Mouse (Mus musculus): ENCODE results near the gene Prodh2. TPM values are rescaled to one million over a fixed set of nuclear protein-coding genes. Genes with fewer than 3 reads are reported as not detected.
A peak's percentile ranks its signal among the peaks of the same experiment; 100 is the strongest.
"Not testable (repeated sequence)": the region's sequence is repeated elsewhere in the genome, so short reads cannot be mapped to it uniquely, and the experiment has no call there.

The Prodh2 gene
- 0.18 and 0.19 TPM in 2 replicates for polyA plus RNA-seq (2012; rRNA removed)

DNA sequence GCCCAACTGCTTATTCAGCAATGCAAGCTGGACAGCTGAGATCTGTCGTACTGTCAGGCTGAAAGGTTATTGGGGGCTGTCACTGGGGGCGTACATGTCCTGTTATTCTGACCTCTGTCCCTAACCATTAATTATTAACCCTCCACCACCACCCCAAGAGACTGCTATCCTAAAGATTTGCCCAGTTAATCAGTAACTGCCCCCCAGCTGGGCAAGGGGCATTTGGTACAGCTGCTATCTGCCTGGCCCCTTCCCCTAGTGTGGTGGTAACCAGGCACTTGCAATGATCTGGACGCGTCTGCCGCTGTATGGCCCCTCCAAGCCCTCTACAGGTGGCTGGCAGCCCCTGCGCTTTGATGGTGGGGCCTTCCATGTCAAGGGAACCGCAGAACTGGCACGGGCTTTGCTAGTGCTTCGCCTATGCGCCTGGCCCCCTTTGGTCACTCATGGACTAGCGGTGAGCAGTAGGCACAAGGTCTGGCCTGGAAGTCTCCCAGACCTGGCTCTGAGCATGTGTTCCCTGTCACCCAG lies at the start of gene Prodh2:
Gene Prodh2, plus strand, starts transcription at position 222 of the 531 bp plus-strand sequence.
- DNase-seq (ENCODE audit: extremely low spot score in 1 of 2, low spot score in 1 of 2): no peak

DNA sequence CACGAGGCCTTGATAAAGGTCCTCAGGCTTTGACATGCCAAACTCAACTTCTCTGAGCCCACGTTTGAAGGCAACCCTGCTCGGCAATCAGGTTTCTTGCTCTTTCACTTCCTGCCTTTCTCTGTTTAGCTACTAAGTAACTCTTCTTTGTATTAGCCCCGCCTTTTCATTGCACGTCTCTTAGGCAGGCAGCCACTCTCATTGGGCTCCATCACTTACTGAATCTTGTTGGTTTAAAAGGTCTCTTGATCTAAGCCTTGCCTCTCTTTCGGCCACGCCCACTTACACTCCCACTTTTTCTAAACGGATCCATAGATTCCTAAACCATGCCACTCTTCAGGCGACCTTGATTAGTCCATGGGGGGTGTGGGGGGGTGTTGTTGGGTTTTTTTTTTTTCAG lies 49.7 kb upstream of the Prodh2 start:
- DNase-seq (ENCODE audit: extremely low spot score in 1 of 2, low spot score in 1 of 2): no peak

DNA sequence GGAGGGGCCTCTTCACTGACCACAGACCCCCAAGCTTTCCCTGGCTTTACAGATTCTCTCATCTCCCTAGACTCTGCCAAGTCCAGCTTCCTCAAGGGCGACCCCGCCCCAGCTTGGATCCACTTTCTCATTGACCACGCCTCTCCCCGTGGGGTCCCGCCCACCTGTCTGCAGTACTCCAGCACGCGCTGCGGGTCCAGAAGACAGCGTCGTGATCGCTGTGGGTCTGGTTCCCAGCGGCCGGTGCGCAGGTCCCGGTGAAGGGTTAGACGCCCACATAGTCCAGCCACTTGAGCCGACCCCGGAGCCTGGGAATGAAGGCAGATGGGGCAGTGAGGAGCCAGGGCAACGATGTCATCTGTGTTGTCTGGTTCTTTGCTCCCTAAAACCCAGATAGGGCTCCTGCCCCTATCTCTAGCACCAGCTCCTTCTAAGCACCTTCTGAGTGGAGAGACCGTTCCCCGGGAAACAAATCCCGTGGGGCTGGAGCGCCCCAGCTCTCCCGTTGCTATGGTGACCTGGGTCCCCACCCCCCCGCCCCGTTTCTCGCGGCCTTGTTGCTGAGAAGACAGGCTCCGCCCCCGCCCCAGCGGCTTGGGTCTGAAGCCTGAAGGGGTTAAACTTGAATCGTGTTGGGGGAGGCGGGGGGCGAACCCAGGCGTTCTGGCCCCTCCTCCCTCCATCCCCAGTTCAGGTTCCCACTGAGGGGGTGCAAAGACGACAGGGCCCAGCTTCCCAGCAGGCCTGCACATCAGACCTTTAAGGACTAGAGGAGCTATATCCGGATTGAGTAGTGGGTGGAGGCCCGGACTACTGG lies 49.1 kb upstream of the Prodh2 start:
- DNase-seq (ENCODE audit: extremely low spot score in 1 of 2, low spot score in 1 of 2): peak; percentile 61 to 75

DNA sequence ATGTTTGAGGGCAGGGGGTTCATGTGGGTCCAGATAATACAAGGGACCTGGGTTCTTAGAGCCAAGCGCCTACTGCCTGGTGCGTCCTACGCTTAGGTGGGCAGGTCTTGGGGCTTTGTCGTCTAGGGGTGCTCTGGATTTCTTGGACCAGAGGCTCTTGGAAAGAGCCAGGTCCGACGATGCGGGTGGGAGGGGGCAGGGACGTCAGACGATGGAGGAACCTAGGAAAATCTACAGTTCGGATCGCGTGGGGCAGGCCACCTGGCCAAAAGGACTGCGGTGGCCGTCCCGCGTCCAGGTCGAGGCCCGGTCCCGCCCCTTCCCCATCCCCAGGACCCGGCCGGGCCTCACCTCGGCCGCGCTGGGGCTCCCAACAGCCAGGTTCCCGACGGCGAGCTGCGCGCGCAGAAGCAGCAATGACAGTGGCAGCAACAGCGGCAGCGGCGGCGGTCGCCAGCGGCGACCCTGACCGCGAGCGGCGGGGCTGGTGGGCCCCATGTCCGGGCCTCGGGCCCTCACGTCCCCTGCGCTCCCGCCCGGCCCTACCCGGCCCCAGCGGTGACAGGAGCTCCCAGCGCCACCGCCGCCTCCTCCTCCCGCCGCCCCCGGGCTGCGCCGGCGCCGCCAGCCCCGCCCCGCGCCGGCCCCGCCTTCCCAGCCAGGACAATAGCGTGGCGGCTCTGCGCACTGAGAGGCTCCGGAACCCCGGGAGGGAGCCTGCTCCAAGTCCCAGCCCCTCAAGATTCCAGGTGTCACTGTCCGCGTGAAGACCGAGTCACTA lies 48.3 kb upstream of the Prodh2 start, which contains the start of gene Aplp1:
Gene Aplp1, minus strand, starts transcription at position 565 of the 781 bp plus-strand sequence.
- peak in 1 of 2 experiments; percentile 83 for DNase-seq (ENCODE audit: extremely low spot score in 1 of 2, low spot score in 1 of 2)

DNA sequence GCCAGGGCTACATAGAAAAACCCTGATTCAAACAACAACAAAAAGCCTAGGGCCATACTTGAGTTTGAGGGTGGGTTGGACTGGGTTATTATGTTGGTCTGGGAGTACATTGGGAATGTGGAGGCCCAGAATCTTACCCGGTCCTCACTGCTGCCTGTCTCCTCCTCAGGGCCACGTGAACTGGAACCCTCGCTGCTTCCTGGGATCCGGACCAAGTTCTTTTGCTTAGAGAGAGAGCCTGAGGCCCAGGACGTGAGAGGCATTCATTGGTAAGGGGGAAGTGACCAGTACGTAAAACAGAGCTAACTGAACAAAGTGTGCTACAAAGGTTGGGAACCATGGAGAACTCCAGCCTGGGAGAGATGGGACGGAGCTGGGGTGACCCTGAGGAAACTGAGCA lies 43.2 kb upstream of the Prodh2 start:
- no peak for DNase-seq (ENCODE audit: extremely low spot score in 1 of 2, low spot score in 1 of 2)

DNA sequence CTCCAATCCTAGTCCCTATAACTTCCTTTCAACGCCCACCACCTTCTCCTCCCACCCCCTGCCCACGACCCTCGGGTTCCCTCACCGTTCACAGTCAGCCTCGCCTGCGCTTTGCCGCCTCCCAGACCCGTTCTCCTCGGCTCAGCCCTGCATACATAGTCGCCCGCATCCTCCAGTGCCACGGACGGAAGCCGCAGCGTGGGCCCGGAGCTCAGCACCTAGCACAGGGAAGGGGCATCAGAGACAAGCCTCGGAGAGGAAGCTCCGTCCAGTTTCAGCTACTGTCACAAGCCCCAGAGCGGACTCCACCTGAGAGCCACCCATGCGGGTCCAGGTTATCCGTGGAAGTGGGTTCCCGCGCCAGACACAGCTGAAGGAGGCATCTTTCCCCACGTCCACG lies 40.1 kb upstream of the Prodh2 start:
- no peak for DNase-seq (ENCODE audit: extremely low spot score in 1 of 2, low spot score in 1 of 2)

DNA sequence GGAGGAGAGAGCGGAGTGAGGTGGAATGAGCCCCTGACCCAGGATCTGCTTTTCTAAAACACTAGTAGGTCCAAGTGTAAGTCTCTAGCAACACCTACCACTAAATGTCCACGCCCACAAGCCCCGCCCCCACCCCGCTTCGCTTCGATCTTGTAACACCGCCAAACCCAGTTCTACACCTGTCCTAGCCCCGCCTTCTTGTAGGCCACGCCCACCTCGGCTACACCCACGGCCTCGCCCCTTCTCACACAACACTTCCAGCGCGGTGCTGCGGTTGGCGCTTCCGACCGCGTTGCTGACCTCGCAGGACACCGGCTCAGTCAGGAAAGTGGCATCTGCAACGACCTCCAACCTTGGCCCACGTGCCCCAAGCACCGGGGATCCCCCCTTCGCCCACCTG lies 39.7 kb upstream of the Prodh2 start:
- DNase-seq (ENCODE audit: extremely low spot score in 1 of 2, low spot score in 1 of 2): no peak

DNA sequence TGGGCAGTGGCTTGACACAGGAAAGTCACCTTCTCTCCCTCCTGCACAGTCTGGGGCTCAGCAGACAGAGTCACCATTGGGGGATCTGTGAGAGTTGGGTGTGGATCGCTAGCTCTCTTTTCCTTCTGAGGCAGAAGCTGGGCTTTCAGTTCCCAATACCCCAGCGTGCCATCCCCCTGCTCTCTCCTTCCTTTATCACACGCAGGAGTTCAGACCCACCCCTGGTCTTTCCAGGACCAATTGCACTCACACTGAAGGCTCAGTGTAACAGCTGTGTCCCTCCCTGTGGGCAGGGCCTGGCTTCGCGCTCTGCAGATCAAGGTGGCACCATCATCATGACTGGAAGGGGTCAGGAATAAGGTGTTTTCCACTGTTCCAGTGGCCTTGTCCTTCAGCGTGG lies 39.2 kb upstream of the Prodh2 start:
- DNase-seq (ENCODE audit: extremely low spot score in 1 of 2, low spot score in 1 of 2): no peak

DNA sequence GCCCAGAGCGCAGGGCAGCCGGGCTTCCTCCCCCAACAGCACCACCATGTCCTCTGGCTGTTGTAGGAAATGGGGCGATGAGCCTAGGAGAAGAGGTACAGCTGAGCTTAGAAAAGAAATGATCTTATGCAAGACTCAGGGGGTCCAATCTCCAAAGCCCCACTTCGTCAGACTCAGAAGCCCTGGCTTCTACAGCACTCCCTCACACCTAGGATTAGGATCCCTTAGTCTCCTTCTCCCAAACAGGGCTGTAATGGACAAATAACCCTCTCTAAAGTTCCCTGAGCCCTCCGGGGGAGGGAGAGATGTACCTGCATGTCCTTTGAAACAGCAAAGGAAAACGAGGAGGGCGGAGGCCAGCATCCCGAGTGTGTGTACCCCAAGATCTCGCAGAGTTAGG lies 36.9 kb upstream of the Prodh2 start:
- DNase-seq (ENCODE audit: extremely low spot score in 1 of 2, low spot score in 1 of 2): no peak

DNA sequence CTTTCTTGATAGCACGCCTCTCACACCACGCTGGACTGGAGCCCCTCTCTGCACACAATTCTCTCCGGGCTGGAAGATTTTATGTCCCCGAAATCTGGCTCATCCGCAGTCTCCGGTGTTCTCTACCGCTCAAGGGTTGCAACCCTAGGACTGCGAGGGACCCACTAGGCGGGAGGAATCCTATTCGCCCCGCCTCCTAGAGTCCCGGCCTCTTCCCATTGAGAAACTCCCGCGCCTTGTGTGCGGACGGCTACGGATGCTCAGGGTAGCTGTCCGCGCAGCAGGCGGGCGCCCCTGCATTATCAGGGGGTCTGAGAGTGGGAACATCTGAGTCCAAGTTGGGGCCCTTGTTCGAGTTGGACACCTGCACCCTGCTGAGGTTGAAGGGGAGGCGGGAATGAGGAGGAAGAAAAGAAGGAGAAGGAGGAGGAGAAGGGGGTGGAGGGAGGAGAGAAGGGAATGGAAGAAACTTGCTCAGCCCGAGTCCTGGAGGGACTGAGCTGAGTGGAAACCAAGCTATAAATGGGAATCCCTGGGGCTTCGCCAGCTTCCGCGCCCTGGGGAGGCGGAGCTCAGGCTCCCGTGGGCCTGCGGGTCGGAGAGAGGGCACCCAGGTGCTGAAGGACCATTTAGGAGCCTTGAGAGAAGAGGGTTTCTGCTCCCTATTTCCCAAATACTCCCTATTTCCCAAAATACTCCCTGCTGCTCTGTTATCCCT lies 36.4 kb upstream of the Prodh2 start:
- DNase-seq (ENCODE audit: extremely low spot score in 1 of 2, low spot score in 1 of 2): no peak

DNA sequence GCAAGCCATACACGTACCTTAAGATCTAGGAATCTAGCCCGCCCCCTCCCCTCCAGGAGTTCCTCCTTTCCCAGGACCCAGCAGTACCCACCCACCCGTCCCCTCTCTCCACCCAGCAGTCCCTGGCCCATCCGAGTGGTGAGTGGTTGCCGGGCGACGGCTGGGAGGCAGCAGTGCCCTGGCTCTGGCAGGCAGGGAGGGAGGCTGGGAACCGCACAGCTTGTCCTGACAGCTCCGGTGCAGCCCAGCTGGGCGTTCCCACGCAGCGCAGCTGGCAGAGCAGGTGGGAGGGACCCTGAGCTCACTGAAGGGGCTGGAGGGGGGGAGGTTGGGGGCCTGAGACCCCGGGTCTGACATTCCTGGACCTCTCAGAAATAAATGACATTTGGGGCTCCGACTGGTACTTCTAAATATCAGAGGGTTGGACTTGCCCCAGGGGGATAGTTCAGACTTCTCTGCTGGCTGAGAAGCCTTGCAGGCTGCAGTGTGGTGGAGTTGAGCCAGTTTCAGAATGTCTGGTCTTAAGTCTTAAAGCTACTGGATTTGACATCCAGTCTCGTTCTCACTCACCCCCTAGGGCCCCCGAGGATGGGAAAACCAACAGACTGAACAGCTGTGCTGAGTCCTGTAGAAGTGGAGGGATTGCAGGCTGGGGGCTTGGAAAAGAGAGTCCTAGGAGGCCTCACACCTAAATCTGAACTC lies 35.6 kb upstream of the Prodh2 start, which contains the start of the genes Kirrel2 and Nphs1:
Gene Kirrel2, minus strand, starts transcription at position 62 of the 702 bp plus-strand sequence.
Gene Nphs1, plus strand, starts transcription at position 687 of the 702 bp plus-strand sequence.
- peak in 1 of 2 experiments; percentile 68 for DNase-seq (ENCODE audit: extremely low spot score in 1 of 2, low spot score in 1 of 2)

DNA sequence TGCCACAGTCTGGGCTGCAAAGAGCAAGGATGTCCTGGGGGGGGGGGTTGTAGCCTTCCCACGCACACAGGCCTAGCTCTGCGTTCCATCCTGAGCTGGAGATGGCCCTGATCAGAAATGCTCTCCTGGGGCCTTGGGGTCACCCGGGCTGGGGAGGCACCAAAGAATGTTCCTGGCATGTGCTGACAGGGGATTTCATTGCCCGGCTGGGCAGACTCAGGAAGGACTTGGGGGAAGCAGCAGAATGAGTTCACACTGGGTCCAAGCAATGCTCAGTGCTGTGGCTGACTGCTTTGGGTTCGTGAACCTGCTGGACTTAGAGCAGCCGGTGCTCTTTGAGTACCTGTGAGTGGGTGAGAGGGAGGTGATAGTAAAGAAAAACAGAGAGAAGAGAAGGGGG lies 33.9 kb upstream of the Prodh2 start:
- DNase-seq (ENCODE audit: extremely low spot score in 1 of 2, low spot score in 1 of 2): no peak

DNA sequence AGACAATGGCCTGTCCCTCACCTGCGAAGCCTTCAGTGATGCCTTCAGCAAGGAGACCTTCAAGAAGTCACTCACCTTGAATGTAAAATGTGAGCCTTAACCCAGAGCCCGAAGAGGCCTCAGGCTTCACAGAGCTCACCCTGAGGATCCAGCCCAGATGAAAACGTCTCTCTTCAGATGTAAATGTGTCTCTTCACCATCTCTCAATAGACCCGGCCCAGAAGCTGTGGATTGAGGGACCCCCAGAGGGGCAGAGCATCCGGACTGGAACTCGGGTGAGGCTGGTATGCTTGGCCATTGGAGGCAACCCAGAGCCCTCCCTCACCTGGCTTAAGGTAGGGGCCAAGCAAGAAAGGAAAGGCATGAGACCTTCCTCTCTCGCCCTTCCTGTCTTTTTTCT lies 29.9 kb upstream of the Prodh2 start:
- no peak for DNase-seq (ENCODE audit: extremely low spot score in 1 of 2, low spot score in 1 of 2)

DNA sequence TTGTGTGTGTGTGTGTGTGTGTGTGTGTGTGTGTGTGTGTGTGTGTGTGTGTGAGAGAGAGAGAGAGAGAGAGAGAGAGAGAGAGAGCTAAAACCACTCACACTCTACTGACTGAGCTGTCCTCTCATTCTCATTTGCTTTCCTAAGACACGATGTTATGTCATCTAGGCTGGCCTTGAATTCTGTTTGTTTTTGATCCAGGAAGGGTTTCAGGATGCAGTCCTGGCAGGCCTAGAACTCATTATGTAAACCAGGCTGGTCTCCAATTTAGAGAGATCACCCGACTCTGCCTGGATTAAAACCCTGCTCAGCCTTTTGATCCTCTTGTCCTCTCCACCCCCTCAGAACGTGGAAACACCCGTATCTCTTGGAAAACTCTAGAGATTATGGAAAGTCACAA lies 29.4 kb upstream of the Prodh2 start:
- DNase-seq (ENCODE audit: extremely low spot score in 1 of 2, low spot score in 1 of 2): no peak

DNA sequence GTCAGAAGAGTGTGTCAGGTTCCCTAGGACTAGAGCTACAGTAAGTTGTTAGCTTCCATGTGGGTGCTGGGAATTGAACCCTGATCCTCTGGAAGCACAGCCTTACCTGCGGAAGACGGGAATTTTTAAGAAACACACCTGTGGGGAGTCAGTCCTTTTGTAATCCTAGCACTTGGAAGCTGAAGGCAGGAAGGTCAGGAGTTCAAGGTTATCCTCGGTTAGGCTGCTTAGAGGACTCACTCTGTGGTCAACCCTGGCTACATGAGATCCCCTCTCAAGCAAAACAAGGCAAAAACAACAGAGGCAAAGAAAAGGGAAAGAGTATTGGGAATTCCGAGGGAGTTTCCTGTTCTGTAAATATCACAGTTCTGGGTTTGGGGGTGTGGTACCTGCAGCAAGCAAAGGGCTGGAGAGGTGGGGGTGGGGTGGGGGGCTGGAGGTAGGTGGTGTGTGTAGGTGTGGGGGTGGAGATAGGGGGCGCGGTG lies 28.6 kb upstream of the Prodh2 start:
- DNase-seq (ENCODE audit: extremely low spot score in 1 of 2, low spot score in 1 of 2): no peak

DNA sequence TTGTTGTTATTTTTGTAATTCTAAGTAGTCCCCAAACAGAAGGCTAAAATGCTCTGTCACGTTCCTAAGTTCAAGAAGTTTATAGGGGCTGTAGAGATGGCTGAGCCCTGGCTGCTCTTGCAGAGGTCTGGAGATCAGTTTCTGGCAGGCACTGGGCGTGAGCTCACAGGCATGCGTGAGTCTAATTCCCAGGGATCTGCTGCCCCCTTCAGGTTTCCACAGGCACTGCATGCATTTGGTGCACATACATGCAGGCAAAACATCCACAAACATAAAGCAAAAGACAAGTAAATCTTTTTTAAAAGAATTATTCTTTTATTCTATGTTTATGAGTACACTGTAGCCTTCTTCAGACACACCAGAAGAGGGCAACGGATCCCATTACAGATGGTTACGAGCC lies 21.0 kb upstream of the Prodh2 start:
- DNase-seq (ENCODE audit: extremely low spot score in 1 of 2, low spot score in 1 of 2): peak in 1 of 2 experiments; percentile 59

DNA sequence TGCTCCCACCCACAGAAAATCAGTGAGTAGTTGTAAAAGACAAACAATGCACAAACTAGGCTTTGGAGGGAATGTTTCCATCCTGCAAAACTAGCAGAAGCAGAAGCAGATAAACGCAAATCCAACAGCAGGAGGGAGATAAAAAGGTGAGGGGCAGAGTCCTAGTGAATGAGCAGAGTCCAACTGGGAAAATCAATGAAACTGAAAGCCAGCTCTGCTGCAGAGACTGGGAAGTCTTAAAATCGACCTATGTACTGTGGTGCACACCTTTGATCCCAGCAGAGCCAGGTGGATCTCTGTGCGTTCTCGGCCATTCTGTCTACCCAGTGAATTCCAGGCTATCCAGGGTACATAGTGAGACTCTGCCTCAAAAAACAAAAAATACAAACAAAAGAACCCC lies 18.4 kb upstream of the Prodh2 start:
- DNase-seq (ENCODE audit: extremely low spot score in 1 of 2, low spot score in 1 of 2): no peak

DNA sequence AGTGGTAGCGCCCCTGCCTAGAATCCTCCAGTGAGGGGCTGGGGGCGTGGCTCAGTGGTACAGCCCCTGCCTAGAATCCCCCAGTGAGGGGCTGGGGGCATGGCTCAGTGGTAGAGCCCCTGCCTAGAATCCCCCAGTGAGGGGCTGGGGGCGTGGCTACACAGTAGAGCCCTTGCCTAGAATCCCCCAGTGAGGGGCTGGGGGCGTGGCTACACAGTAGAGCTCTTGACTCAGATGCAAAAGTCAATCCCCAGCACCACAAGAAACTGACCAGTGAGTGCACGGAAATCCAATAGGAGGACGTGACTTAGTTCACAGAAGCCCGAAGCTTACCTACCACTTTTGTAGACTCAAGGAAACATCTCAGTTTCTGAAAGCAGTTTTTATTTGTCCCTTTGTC lies 17.3 kb upstream of the Prodh2 start:
- not testable (repeated sequence) for DNase-seq (ENCODE audit: extremely low spot score in 1 of 2, low spot score in 1 of 2)

DNA sequence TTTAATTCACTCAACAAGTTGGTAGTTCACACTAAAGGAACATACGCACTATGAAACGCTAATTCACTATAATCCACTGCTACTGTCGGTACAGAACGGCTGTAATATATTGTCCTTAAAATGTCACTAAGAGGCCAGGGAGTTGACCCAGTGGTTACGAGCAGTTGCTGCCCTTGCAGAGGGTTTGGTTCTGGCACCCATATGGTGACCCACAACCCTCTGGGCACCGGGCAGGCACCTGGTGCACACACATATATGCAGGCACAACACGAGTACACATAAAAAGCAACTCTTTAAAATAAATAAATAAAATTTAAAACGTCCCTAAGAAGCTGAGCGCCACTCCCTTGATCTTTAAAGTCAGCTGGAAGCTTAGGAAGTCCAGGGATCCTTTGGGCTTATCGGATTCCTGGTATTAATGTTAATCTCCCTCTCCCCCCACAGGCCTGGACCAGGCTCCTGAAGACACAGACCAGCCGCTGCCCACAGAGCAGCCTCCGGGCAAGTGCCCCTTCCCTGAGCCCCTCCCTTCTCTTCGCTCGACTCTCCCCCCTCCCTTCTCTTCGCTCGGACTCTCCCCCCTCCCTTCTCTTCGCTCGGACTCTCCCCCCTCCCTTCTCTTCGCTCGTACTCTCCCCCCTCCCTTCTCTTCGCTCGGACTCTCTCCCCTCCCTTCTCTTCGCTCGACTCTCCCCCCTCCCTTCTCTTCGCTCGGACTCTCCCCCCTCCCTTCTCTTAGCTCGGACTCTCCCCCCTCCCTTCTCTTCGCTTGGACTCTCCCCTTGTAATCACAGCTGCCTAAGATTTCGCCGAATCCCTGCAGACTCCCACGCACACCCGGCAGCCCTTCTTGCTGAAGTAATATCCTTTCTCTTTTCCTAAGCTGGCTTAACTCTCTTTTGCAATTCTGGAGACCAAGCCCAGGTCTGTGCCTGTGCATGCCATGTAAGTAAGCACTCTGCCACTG lies 15.7 kb upstream of the Prodh2 start:
- DNase-seq (ENCODE audit: extremely low spot score in 1 of 2, low spot score in 1 of 2): peak; percentile 30 to 71
